Mouse (Mus musculus) skeletal muscle tissue, adult 2 months (tissue): ENCODE measurements at regions not wholly inside any gene's neighbourhood (a gene's known extent, or its start where the extent isn't known, plus 50 kb on each side); places are given as distances from the start of the nearest gene placed in this dataset.
"Not testable (repeated sequence)": the region's sequence is repeated elsewhere in the genome, so short reads cannot be mapped to it uniquely, and the experiment has no call there.

Experiments used
- DNase-seq: peaks from one replicate; pipeline ENCODE4 v3.0.0-alpha.2; 2012; ENCODE audit warnings: low read depth, low spot score

- DNase-seq: no peak
Observed at GRCm38 (mm10) chr2:78600753-78601152, 267.2 kb upstream of the Ube2e3 start.

GRCm38 (mm10) chr2:78598039-78598438 is 269.9 kb upstream of the Ube2e3 start:
- no peak for DNase-seq

GRCm38 (mm10) chr2:78596251-78596650 is 271.7 kb upstream of the Ube2e3 start:
- DNase-seq: no peak

GRCm38 (mm10) chr2:78580013-78580412 is 287.9 kb upstream of the Ube2e3 start:
- DNase-seq: no peak

GRCm38 (mm10) chr2:78572492-78572891 is 295.4 kb upstream of the Ube2e3 start:
- no peak for DNase-seq

- no peak for DNase-seq
Observed at GRCm38 (mm10) chr2:78558128-78558527, 309.8 kb upstream of the Ube2e3 start.

GRCm38 (mm10) chr2:78551085-78551484 is 316.8 kb upstream of the Ube2e3 start:
- no peak for DNase-seq

GRCm38 (mm10) chr2:78548683-78549467 is 319.0 kb upstream of the Ube2e3 start:
- no peak for DNase-seq

- DNase-seq: no peak
Observed at GRCm38 (mm10) chr2:78547286-78547685, 320.6 kb upstream of the Ube2e3 start.

- no peak for DNase-seq
Observed at GRCm38 (mm10) chr2:78540422-78540821, 327.5 kb upstream of the Ube2e3 start.

- peak; percentile 8 for DNase-seq
Observed at GRCm38 (mm10) chr2:78539592-78540300, 328.2 kb upstream of the Ube2e3 start.

GRCm38 (mm10) chr2:78537574-78537973 is 330.4 kb upstream of the Ube2e3 start:
- no peak for DNase-seq

- DNase-seq: not testable (repeated sequence)
Observed at GRCm38 (mm10) chr2:78533881-78534280, 334.0 kb upstream of the Ube2e3 start.

GRCm38 (mm10) chr2:78530535-78530934 is 337.4 kb upstream of the Ube2e3 start:
- no peak for DNase-seq

- no peak for DNase-seq
Observed at GRCm38 (mm10) chr2:78520258-78521023, 347.5 kb upstream of the Ube2e3 start.

GRCm38 (mm10) chr2:78493115-78493514 is 374.8 kb upstream of the Ube2e3 start:
- DNase-seq: no peak

- no peak for DNase-seq
Observed at GRCm38 (mm10) chr2:78480036-78480435, 387.9 kb upstream of the Ube2e3 start.

- DNase-seq: no peak
Observed at GRCm38 (mm10) chr2:78459444-78459843, 408.5 kb upstream of the Ube2e3 start.

GRCm38 (mm10) chr2:78453411-78453810 is 414.5 kb upstream of the Ube2e3 start:
- DNase-seq: no peak

- no peak for DNase-seq
Observed at GRCm38 (mm10) chr2:78436816-78437215, 431.1 kb upstream of the Ube2e3 start.

- DNase-seq: no peak
Observed at GRCm38 (mm10) chr2:78435071-78435470, 432.9 kb upstream of the Ube2e3 start.

GRCm38 (mm10) chr2:78427659-78428336 is 440.1 kb upstream of the Ube2e3 start:
- DNase-seq: no peak
